Mouse (Mus musculus): Measurements from ENCODE around the gene Olfr541. TPM values are rescaled to one million over a fixed set of nuclear protein-coding genes. Genes with fewer than 3 reads are reported as not detected.

Olfr541 gene
- polyA plus RNA-seq, 1 experiment: not detected

DNA sequence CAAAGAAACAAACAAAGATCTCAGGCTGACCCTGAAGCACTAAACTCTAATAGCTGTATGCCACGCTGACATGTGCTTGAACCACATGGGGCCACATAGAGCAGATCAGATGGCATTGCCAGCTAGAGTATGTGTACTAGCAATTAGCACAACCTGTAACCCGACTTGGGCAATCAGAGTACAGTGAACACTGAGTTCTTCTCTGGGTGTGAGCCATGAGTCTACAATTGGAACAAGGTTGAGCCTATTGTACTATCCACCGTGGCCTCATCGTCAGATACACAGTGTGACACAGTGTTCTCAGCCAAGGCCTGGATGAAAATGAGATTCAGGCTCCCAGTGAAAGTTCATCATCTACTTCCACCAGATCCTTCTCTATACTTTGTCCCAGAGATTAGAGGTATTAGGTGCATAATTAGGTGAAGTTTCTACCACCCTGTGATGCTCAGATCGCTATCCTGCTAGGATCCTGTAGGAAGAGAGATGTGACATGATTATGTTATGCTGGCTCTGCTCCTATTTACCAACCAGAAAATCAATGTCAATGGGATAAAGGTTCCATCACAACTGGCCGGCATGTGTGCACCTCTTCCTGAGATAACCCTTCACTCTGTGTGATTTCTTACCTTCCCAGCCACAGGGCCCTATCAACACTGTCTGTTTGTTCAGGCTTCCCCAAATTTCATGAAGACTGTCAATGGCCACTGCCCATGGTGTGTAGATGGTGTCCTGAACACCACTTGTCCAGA lies 10.6 kb downstream of the Olfr541 start:
- no peak overlapping the region for H3K4me3 ChIP-seq (ENCODE audit: extremely low read depth, insufficient read depth, insufficient read length)
- no peak for DNase-seq (ENCODE audit: low read depth in 1 of 2, low spot score in 2 of 2)
- H3K27me3 ChIP-seq (ENCODE audit: control insufficient read depth, insufficient read depth, low read length): no peaks in the 10 kb centered on the region
- H3K27ac ChIP-seq (ENCODE audit: insufficient read depth, low read length): no peak overlapping the region
- WGBS: 79% methylated on average over 6 of the region's 6 CpGs
- TF ChIP-seq CTCF (IDR thresholded peaks at IDR 0.05; ENCODE audit: extremely low read depth, insufficient read depth, insufficient read length, insufficient replicate concordance): no peak
- TF ChIP-seq POLR2A (IDR thresholded peaks at IDR 0.05; ENCODE audit: low read depth, low read length): no peak
- H3K4me1 ChIP-seq (ENCODE audit: control insufficient read depth, insufficient read depth, insufficient read length): no peaks in the 10 kb centered on the region
- H3K36me3 ChIP-seq (ENCODE audit: control insufficient read depth, insufficient read depth, low read length): no peaks in the 10 kb centered on the region

DNA sequence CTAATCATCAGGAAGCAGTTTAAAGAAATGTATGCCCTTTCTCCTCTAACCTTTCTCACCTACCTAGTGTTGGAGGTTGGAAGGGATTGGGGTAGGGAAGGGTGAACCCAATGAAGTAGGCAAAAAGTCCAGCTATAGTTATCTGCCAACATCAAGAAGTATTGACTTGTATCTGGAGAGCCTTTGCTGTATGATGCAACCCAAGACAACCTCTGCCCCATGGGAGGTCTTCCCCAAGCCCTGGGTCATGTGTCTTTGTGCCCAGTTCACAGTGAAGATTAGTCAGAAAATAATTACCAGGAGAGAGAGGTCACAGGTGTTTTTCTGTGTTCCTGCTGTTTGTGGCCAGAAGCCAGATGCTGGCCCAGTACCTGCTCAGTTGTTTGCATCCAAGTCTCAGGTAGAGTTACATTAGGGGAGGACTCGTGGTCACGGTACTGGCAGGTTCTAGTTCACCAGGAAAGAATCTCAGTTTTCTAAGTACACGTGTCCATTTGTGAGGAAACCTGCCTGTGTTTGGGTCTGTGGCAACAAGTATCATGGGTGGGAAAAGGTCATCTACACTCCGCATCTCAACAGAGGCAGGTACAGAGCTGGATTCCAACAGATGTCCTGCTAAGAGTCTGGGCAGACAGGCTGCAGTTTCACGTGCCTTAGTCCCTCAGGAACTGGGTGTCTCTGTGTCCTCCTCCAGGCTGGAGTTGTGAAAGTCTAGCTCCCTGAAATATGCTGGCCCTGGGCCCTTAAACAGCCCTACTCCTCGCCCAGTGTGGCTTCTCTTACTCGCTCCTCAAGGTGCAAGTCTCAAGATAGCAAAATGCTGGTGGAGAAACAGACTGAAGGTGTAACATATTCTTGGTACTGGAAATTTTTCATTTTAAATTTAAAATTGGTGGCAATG lies 20.3 kb downstream of the Olfr541 start:
- no peaks in the 10 kb centered on the region for H3K4me1 ChIP-seq (ENCODE audit: control insufficient read depth, insufficient read depth, insufficient read length)
- H3K36me3 ChIP-seq (ENCODE audit: control insufficient read depth, insufficient read depth, low read length): no peaks in the 10 kb centered on the region
- no peak overlapping the region for H3K27ac ChIP-seq (ENCODE audit: insufficient read depth, low read length)
- 77% methylated on average over 7 of the region's 7 CpGs for WGBS
- DNase-seq (ENCODE audit: low read depth in 1 of 2, low spot score in 2 of 2): no peak
- no peaks in the 10 kb centered on the region for H3K27me3 ChIP-seq (ENCODE audit: control insufficient read depth, insufficient read depth, low read length)
- TF ChIP-seq POLR2A (IDR thresholded peaks at IDR 0.05; ENCODE audit: low read depth, low read length) (no peak), CTCF (IDR thresholded peaks at IDR 0.05; ENCODE audit: extremely low read depth, insufficient read depth, insufficient read length, insufficient replicate concordance) (no peak)
- no peak overlapping the region for H3K4me3 ChIP-seq (ENCODE audit: extremely low read depth, insufficient read depth, insufficient read length)

GRCm38 (mm10) chr7:140721095-140721494 lies 24.0 kb downstream of the Olfr541 start:
- Histone ChIP-seq H3K4me1 (ENCODE audit: control insufficient read depth, insufficient read depth, insufficient read length) (no peaks in the 10 kb centered on the region), H3K36me3 (ENCODE audit: control insufficient read depth, insufficient read depth, low read length) (no peaks in the 10 kb centered on the region), H3K27me3 (ENCODE audit: control insufficient read depth, insufficient read depth, low read length) (no peaks in the 10 kb centered on the region), H3K4me3 (ENCODE audit: extremely low read depth, insufficient read depth, insufficient read length) (no peak overlapping the region), H3K27ac (ENCODE audit: insufficient read depth, low read length) (no peak overlapping the region)
- DNase-seq (ENCODE audit: low read depth in 1 of 2, low spot score in 2 of 2): no peak
- no peak for TF ChIP-seq CTCF (IDR thresholded peaks at IDR 0.05; ENCODE audit: extremely low read depth, insufficient read depth, insufficient read length, insufficient replicate concordance)
- no peak for TF ChIP-seq POLR2A (IDR thresholded peaks at IDR 0.05; ENCODE audit: low read depth, low read length)
- 71% methylated on average over 6 of the region's 6 CpGs for WGBS

GRCm38 (mm10) chr7:140725558-140725957 lies 28.5 kb downstream of the Olfr541 start:
- Histone ChIP-seq H3K4me1 (ENCODE audit: control insufficient read depth, insufficient read depth, insufficient read length) (no peaks in the 10 kb centered on the region), H3K4me3 (ENCODE audit: extremely low read depth, insufficient read depth, insufficient read length) (no peak overlapping the region), H3K36me3 (ENCODE audit: control insufficient read depth, insufficient read depth, low read length) (no peaks in the 10 kb centered on the region), H3K27me3 (ENCODE audit: control insufficient read depth, insufficient read depth, low read length) (no peaks in the 10 kb centered on the region), H3K27ac (ENCODE audit: insufficient read depth, low read length) (no peak overlapping the region)
- TF ChIP-seq POLR2A (IDR thresholded peaks at IDR 0.05; ENCODE audit: low read depth, low read length): no peak
- TF ChIP-seq CTCF (IDR thresholded peaks at IDR 0.05; ENCODE audit: extremely low read depth, insufficient read depth, insufficient read length, insufficient replicate concordance): no peak
- DNase-seq (ENCODE audit: low read depth in 1 of 2, low spot score in 2 of 2): no peak

GRCm38 (mm10) chr7:140733162-140733561 lies 36.1 kb downstream of the Olfr541 start:
- no peaks in the 10 kb centered on the region for H3K27me3 ChIP-seq (ENCODE audit: control insufficient read depth, insufficient read depth, low read length)
- H3K4me3 ChIP-seq (ENCODE audit: extremely low read depth, insufficient read depth, insufficient read length): no peak overlapping the region
- H3K27ac ChIP-seq (ENCODE audit: insufficient read depth, low read length): no peak overlapping the region
- H3K36me3 ChIP-seq (ENCODE audit: control insufficient read depth, insufficient read depth, low read length): no peaks in the 10 kb centered on the region
- DNase-seq (ENCODE audit: low read depth in 1 of 2, low spot score in 2 of 2): no peak
- no peaks in the 10 kb centered on the region for H3K4me1 ChIP-seq (ENCODE audit: control insufficient read depth, insufficient read depth, insufficient read length)
- 57% methylated on average over 2 of the region's 2 CpGs for WGBS
- no peak for TF ChIP-seq CTCF (IDR thresholded peaks at IDR 0.05; ENCODE audit: extremely low read depth, insufficient read depth, insufficient read length, insufficient replicate concordance)
- no peak for TF ChIP-seq POLR2A (IDR thresholded peaks at IDR 0.05; ENCODE audit: low read depth, low read length)

- Histone ChIP-seq H3K4me3 (ENCODE audit: extremely low read depth, insufficient read depth, insufficient read length) (no peak overlapping the region), H3K4me1 (ENCODE audit: control insufficient read depth, insufficient read depth, insufficient read length) (no peaks in the 10 kb centered on the region), H3K27ac (ENCODE audit: insufficient read depth, low read length) (no peak overlapping the region), H3K27me3 (ENCODE audit: control insufficient read depth, insufficient read depth, low read length) (no peaks in the 10 kb centered on the region), H3K36me3 (ENCODE audit: control insufficient read depth, insufficient read depth, low read length) (no peaks in the 10 kb centered on the region)
- DNase-seq (ENCODE audit: low read depth in 1 of 2, low spot score in 2 of 2): no peak
- WGBS: 78% methylated on average over 3 of the region's 3 CpGs
- TF ChIP-seq POLR2A (IDR thresholded peaks at IDR 0.05; ENCODE audit: low read depth, low read length) (no peak), CTCF (IDR thresholded peaks at IDR 0.05; ENCODE audit: extremely low read depth, insufficient read depth, insufficient read length, insufficient replicate concordance) (no peak)
These were observed 50.3 kb downstream of the Olfr541 start for GRCm38 (mm10) chr7:140747402-140747801.
